In genomic region chr1:160377337-160378336, GRCm38 (mm10) we compare ENCODE assay signal across 8 mouse cellular contexts.
DNase-seq lines count a peak whose midpoint lies in the region; ATAC-seq and TF ChIP-seq lines count a peak whose summit lies in the region.

No protein-coding gene starts in this region.

- no peaks in the 10 kb centered on the region for H3K36me3 ChIP-seq in hindbrain, embryonic 10.5 days
- H3K36me3 ChIP-seq in hindbrain, embryonic 12.5 days: no peaks in the 10 kb centered on the region
- no peaks in the 10 kb centered on the region for H3K36me3 ChIP-seq in embryonic facial prominence, embryonic 10.5 days (replicated peaks)
- H3K36me3 ChIP-seq in intestine, postnatal 0 days (ENCODE audit: control insufficient read depth, insufficient read depth): no peaks in the 10 kb centered on the region
- no peaks in the 10 kb centered on the region for H3K36me3 ChIP-seq in limb, embryonic 12.5 days

- no peak for ATAC-seq in hindbrain, embryonic 12.5 days (ENCODE audit: low FRiP score)
- peak; percentile 32 for ATAC-seq in activated CD4-positive, CD25-positive, alpha-beta regulatory T cell, adult 4 months
- no peak for ATAC-seq in intestine, postnatal 0 days
- peak; percentile 84 for ATAC-seq in limb, embryonic 12.5 days (ENCODE audit: insufficient number of reproducible peaks, insufficient read depth, low FRiP score, low TSS enrichment, low read depth)

- H3K27ac ChIP-seq in hindbrain, embryonic 10.5 days: no peak overlapping the region
- H3K27ac ChIP-seq in hindbrain, embryonic 12.5 days: no peak overlapping the region
- H3K27ac ChIP-seq in embryonic facial prominence, embryonic 10.5 days (replicated peaks): no peak overlapping the region
- H3K27ac ChIP-seq in intestine, postnatal 0 days (ENCODE audit: low read depth, low read length): no peak overlapping the region
- peak overlapping the region; percentile 53 for H3K27ac ChIP-seq in limb, embryonic 12.5 days

- H3K27me3 ChIP-seq in hindbrain, embryonic 10.5 days (ENCODE audit: insufficient read depth, poor library complexity, severe bottlenecking): no peaks in the 10 kb centered on the region
- H3K27me3 ChIP-seq in hindbrain, embryonic 12.5 days: no peaks in the 10 kb centered on the region
- H3K27me3 ChIP-seq in embryonic facial prominence, embryonic 10.5 days (replicated peaks; ENCODE audit: low read depth, poor library complexity, severe bottlenecking): no peaks in the 10 kb centered on the region
- no peaks in the 10 kb centered on the region for H3K27me3 ChIP-seq in intestine, postnatal 0 days (replicated peaks; ENCODE audit: control insufficient read depth, insufficient read depth, low read length)
- H3K27me3 ChIP-seq in limb, embryonic 12.5 days: no peaks in the 10 kb centered on the region

- peak; percentile 15 for DNase-seq in hindbrain, embryonic 10.5 days (ENCODE audit: low spot score)
- DNase-seq in embryonic facial prominence, embryonic 10.5 days (ENCODE audit: low spot score): peak; percentile 38
- peak; percentile 67 for DNase-seq in naive thymus-derived CD4-positive, alpha-beta T cell, adult 2 months (ENCODE audit: low read depth)
- peak; percentile 54 for DNase-seq in thymus, postnatal 25 days

- H3K9ac ChIP-seq in hindbrain, embryonic 12.5 days: no peak overlapping the region
- no peak overlapping the region for H3K9ac ChIP-seq in intestine, postnatal 0 days (ENCODE audit: low read depth, low read length)
- no peak overlapping the region for H3K9ac ChIP-seq in limb, embryonic 12.5 days (replicated peaks)

- H3K4me3 ChIP-seq in hindbrain, embryonic 10.5 days: no peak overlapping the region
- H3K4me3 ChIP-seq in hindbrain, embryonic 12.5 days: no peak overlapping the region
- H3K4me3 ChIP-seq in embryonic facial prominence, embryonic 10.5 days: no peak overlapping the region
- no peak overlapping the region for H3K4me3 ChIP-seq in intestine, postnatal 0 days (ENCODE audit: low read depth, low read length)
- H3K4me3 ChIP-seq in limb, embryonic 12.5 days (replicated peaks): no peak overlapping the region

- peak; percentile 86 for TF ChIP-seq CTCF in intestine, postnatal 0 days (IDR thresholded peaks at IDR 0.05; ENCODE audit: low read depth)

- H3K9me3 ChIP-seq in hindbrain, embryonic 10.5 days: no peaks in the 10 kb centered on the region
- no peaks in the 10 kb centered on the region for H3K9me3 ChIP-seq in hindbrain, embryonic 12.5 days (replicated peaks)
- H3K9me3 ChIP-seq in embryonic facial prominence, embryonic 10.5 days: no peaks in the 10 kb centered on the region
- no peaks in the 10 kb centered on the region for H3K9me3 ChIP-seq in intestine, postnatal 0 days (ENCODE audit: control insufficient read depth)
- H3K9me3 ChIP-seq in limb, embryonic 12.5 days: no peaks in the 10 kb centered on the region

- H3K4me2 ChIP-seq in hindbrain, embryonic 12.5 days (replicated peaks): no peak overlapping the region
- H3K4me2 ChIP-seq in intestine, postnatal 0 days (replicated peaks; ENCODE audit: low read depth): no peak overlapping the region
- no peak overlapping the region for H3K4me2 ChIP-seq in limb, embryonic 12.5 days

- H3K4me1 ChIP-seq in hindbrain, embryonic 10.5 days (replicated peaks): no peaks in the 10 kb centered on the region
- H3K4me1 ChIP-seq in hindbrain, embryonic 12.5 days: no peaks in the 10 kb centered on the region
- H3K4me1 ChIP-seq in embryonic facial prominence, embryonic 10.5 days: peaks cover 7% of the 10 kb centered on the region; the same call in 1 of the 2 replicates
- H3K4me1 ChIP-seq in intestine, postnatal 0 days (replicated peaks; ENCODE audit: control insufficient read depth, insufficient read depth, low read length): no peaks in the 10 kb centered on the region
- H3K4me1 ChIP-seq in limb, embryonic 12.5 days (replicated peaks): peaks cover 3% of the 10 kb centered on the region; the same call in 1 of the 2 replicates

- 65% methylated on average over 10 of the region's 10 CpGs for WGBS in hindbrain, embryonic 10.5 days
- 67% methylated on average over 10 of the region's 10 CpGs for WGBS in hindbrain, embryonic 12.5 days
- 55% methylated on average over 10 of the region's 10 CpGs for WGBS in embryonic facial prominence, embryonic 10.5 days
- WGBS in intestine, postnatal 0 days: 58% methylated on average over 10 of the region's 10 CpGs
- WGBS in limb, embryonic 12.5 days: 46% methylated on average over 10 of the region's 10 CpGs

Comparison
In these comparisons a context has a peak if more than half of its experiments do, and no peak if none do; other contexts are left out.
1. DNase-seq: peak in every context shown above with its lines; median percentile 67 in naive thymus-derived CD4-positive, alpha-beta T cell, adult 2 months; 54 in thymus, postnatal 25 days; 38 in embryonic facial prominence, embryonic 10.5 days; 15 in hindbrain, embryonic 10.5 days.
2. ATAC-seq: peak in activated CD4-positive, CD25-positive, alpha-beta regulatory T cell, adult 4 months (single experiment) and limb, embryonic 12.5 days (single experiment); none in hindbrain, embryonic 12.5 days (single experiment) and intestine, postnatal 0 days (single experiment).